Mouse (Mus musculus): ENCODE measurements around the gene Rnf5.

DNA sequence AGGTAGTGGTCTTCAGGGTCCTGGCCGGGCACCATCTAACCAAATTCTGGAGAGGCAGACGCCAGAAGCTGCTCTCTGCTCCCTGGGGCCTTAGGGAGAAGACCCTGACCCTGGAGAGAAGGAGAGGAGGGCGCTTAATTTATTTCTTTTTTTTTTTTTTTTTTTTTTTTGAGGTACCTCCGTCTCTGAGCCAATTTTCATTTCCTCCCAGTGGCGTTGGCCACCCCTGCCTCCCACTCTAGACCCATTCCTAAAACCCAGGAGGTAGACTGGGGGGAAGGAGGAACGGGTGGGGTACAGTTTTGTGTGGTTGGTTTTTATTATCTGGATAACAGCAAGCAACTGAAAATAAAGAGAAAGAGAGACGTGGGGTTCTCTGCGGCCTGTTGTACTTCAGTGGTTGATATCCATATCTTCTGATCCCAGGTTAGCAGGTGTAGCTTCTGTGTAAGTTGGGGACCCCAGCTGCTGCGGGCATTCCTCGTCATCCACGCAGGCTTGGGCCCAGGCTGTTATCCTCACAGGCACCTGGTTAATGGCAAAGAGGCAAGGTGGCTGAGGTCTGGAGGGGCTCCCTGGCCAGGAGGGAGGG, 9.7 kb upstream of the Rnf5 start:
- TF ChIP-seq CTCF (IDR thresholded peaks at IDR 0.05; ENCODE audit: borderline replicate concordance, extremely low read depth, insufficient read depth, insufficient read length), result no peak
- no peak for TF ChIP-seq POLR2A (IDR thresholded peaks at IDR 0.05; ENCODE audit: borderline replicate concordance, extremely low read depth, insufficient read depth, insufficient read length, poor library complexity, severe bottlenecking)

All from brain, embryonic 14.5 days (tissue).